Mouse (Mus musculus): ENCODE data around the gene Myrfl. TPM values are rescaled to one million over a fixed set of nuclear protein-coding genes. Genes with fewer than 3 reads are reported as not detected.
A peak's percentile ranks its signal among the peaks of the same experiment; 100 is the strongest.

Gene Myrfl
- polyA plus RNA-seq, 1 experiment: not detected

- Histone ChIP-seq H3K4me3 (replicated peaks; ENCODE audit: extremely low read depth, low read depth, low read length) (no peak overlapping the region), H3K4me1 (ENCODE audit: control insufficient read depth, insufficient read depth, low read length) (no peaks in the 10 kb centered on the region)
- no peak for DNase-seq
- no peak for TF ChIP-seq CTCF (IDR thresholded peaks at IDR 0.05; ENCODE audit: insufficient read depth, low read length)
- TF ChIP-seq POLR2A (IDR thresholded peaks at IDR 0.05; ENCODE audit: borderline replicate concordance, extremely low read depth, low read depth, low read length): no peak
- WGBS: 92% methylated on average over 8 of the region's 8 CpGs
Observed at GRCm38 (mm10) chr10:116915286-116915685, 18.6 kb upstream of the Myrfl start.

GRCm38 (mm10) chr10:116914586-116914985 is 17.9 kb upstream of the Myrfl start:
- Histone ChIP-seq H3K4me1 (ENCODE audit: control insufficient read depth, insufficient read depth, low read length) (no peaks in the 10 kb centered on the region), H3K4me3 (replicated peaks; ENCODE audit: extremely low read depth, low read depth, low read length) (no peak overlapping the region)
- no peak for DNase-seq
- WGBS: 81% methylated on average over 9 of the region's 9 CpGs
- TF ChIP-seq POLR2A (IDR thresholded peaks at IDR 0.05; ENCODE audit: borderline replicate concordance, extremely low read depth, low read depth, low read length) (no peak), CTCF (IDR thresholded peaks at IDR 0.05; ENCODE audit: insufficient read depth, low read length) (no peak)

- 0 out of 2 replicates have a peak, but pooled peaks have one; percentile 8 for TF ChIP-seq POLR2A (IDR thresholded peaks at IDR 0.05; ENCODE audit: borderline replicate concordance, extremely low read depth, low read depth, low read length)
- TF ChIP-seq CTCF (IDR thresholded peaks at IDR 0.05; ENCODE audit: insufficient read depth, low read length): no peak
- WGBS: 75% methylated on average over 17 of the region's 17 CpGs
- DNase-seq: no peak
- no peaks in the 10 kb centered on the region for H3K4me1 ChIP-seq (ENCODE audit: control insufficient read depth, insufficient read depth, low read length)
- no peak overlapping the region for H3K4me3 ChIP-seq (replicated peaks; ENCODE audit: extremely low read depth, low read depth, low read length)
Observed at GRCm38 (mm10) chr10:116913647-116914273, 17.0 kb upstream of the Myrfl start.

DNA sequence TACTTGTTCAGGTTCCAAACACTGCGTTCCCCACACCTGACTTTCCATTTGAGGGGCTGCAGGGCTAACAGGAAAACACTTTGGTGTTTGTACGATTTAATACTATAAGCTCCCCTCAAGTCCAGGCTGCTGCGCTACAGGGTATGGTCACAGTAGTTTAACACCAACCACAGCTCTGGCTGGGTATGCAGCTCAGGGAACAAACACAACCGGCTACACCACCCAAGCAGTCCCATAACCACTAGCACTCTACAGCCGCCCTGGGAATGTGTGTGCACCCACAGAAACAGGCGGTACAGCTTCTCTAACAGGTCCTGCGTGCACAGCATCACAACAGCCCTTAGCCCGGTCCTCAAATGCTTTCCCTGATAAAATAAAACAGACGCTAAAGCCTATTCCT is 16.1 kb upstream of the Myrfl start:
- H3K4me3 ChIP-seq (replicated peaks; ENCODE audit: extremely low read depth, low read depth, low read length): no peak overlapping the region
- 84% methylated on average over 9 of the region's 9 CpGs for WGBS
- TF ChIP-seq POLR2A (IDR thresholded peaks at IDR 0.05; ENCODE audit: borderline replicate concordance, extremely low read depth, low read depth, low read length) (no peak), CTCF (IDR thresholded peaks at IDR 0.05; ENCODE audit: insufficient read depth, low read length) (no peak)
- no peak for DNase-seq
- H3K4me1 ChIP-seq (ENCODE audit: control insufficient read depth, insufficient read depth, low read length): no peaks in the 10 kb centered on the region

- WGBS: 66% methylated on average over 15 of the region's 15 CpGs
- DNase-seq: no peak
- Histone ChIP-seq H3K4me3 (replicated peaks; ENCODE audit: extremely low read depth, low read depth, low read length) (no peak overlapping the region), H3K4me1 (ENCODE audit: control insufficient read depth, insufficient read depth, low read length) (no peaks in the 10 kb centered on the region)
- no peak for TF ChIP-seq CTCF (IDR thresholded peaks at IDR 0.05; ENCODE audit: insufficient read depth, low read length)
- TF ChIP-seq POLR2A (IDR thresholded peaks at IDR 0.05; ENCODE audit: borderline replicate concordance, extremely low read depth, low read depth, low read length): no peak
Observed at GRCm38 (mm10) chr10:116908901-116909642, 12.4 kb upstream of the Myrfl start.

DNA sequence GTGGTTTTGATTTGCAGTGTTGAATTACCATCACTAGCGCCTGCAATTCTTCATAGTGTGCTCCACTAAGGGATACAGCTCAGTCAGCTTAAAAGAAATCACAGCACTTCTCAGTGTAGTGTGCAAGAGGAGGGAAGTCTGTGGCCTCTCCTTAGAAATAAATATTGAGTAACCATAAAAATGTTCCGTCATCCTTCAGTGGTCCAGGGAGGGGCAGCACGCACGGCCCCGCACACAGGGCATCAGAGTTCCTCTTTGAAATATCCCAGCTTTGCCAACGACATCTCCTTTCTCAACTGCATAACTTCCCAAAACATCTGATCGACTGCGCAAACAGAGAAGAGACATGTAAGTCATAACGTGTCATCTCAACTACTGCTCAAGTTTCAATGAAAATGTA is 10.1 kb upstream of the Myrfl start:
- H3K4me1 ChIP-seq (ENCODE audit: control insufficient read depth, insufficient read depth, low read length): no peaks in the 10 kb centered on the region
- H3K4me3 ChIP-seq (replicated peaks; ENCODE audit: extremely low read depth, low read depth, low read length): no peak overlapping the region
- DNase-seq: no peak
- TF ChIP-seq CTCF (IDR thresholded peaks at IDR 0.05; ENCODE audit: insufficient read depth, low read length) (no peak), POLR2A (IDR thresholded peaks at IDR 0.05; ENCODE audit: borderline replicate concordance, extremely low read depth, low read depth, low read length) (no peak)
- WGBS: 88% methylated on average over 9 of the region's 9 CpGs

DNA sequence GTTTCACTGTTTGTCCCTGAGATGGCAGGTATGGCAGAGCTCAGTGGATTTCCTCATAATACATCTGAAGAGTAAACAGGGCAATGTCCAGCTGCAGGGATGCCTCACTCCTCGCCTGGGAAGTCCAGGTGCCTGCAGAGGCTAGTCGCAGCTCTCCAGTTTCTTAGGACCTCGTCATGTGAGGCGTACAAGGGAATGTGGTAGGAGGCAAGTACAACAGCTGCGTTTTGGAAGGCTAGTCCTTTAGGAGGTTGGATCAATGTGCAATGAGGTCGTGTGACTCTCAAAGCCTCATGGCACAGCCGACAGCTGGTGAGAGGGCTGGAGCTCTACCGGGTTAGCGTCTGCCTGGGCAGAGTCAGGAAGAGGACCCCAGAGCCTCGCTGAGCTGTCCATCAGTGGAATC is 7.8 kb upstream of the Myrfl start:
- TF ChIP-seq CTCF (IDR thresholded peaks at IDR 0.05; ENCODE audit: insufficient read depth, low read length) (no peak), POLR2A (IDR thresholded peaks at IDR 0.05; ENCODE audit: borderline replicate concordance, extremely low read depth, low read depth, low read length) (no peak)
- Histone ChIP-seq H3K4me1 (ENCODE audit: control insufficient read depth, insufficient read depth, low read length) (no peaks in the 10 kb centered on the region), H3K4me3 (replicated peaks; ENCODE audit: extremely low read depth, low read depth, low read length) (no peak overlapping the region)
- no peak for DNase-seq
- 86% methylated on average over 10 of the region's 10 CpGs for WGBS

- Histone ChIP-seq H3K4me3 (replicated peaks; ENCODE audit: extremely low read depth, low read depth, low read length) (no peak overlapping the region), H3K4me1 (ENCODE audit: control insufficient read depth, insufficient read depth, low read length) (no peaks in the 10 kb centered on the region)
- no peak for DNase-seq
- TF ChIP-seq POLR2A (IDR thresholded peaks at IDR 0.05; ENCODE audit: borderline replicate concordance, extremely low read depth, low read depth, low read length) (no peak), CTCF (IDR thresholded peaks at IDR 0.05; ENCODE audit: insufficient read depth, low read length) (no peak)
- WGBS: 86% methylated on average over 12 of the region's 12 CpGs
Observed at GRCm38 (mm10) chr10:116895108-116895833, 1.4 kb downstream of the Myrfl start.

DNA sequence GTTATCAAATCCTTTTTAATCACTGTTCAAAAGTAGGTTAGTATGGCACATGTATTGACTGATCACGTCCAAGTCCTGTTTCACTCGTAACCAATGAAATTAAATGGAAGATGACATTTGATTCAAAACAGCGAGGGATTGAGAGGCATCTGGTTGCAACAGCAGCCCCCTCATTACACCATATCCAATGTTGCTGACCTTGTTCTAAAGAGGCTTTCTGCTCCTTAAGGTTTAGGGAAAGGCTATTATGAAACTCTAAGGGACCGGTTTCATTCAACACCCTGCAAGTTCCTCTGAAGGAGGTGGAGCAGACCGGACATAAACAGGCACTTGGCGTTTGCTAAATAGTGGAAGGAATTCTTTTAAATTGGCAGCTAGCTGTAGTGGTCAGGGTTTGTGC is 2.2 kb downstream of the Myrfl start:
- WGBS: 64% methylated on average over 6 of the region's 6 CpGs
- TF ChIP-seq CTCF (IDR thresholded peaks at IDR 0.05; ENCODE audit: insufficient read depth, low read length) (no peak), POLR2A (IDR thresholded peaks at IDR 0.05; ENCODE audit: borderline replicate concordance, extremely low read depth, low read depth, low read length) (no peak)
- no peak for DNase-seq
- H3K4me1 ChIP-seq (ENCODE audit: control insufficient read depth, insufficient read depth, low read length): no peaks in the 10 kb centered on the region
- H3K4me3 ChIP-seq (replicated peaks; ENCODE audit: extremely low read depth, low read depth, low read length): no peak overlapping the region

Data from lung, adult 2 months (tissue).